Mouse (Mus musculus): Measurements from ENCODE around the gene Pak1. TPM values are rescaled to one million over a fixed set of nuclear protein-coding genes. Genes with fewer than 3 reads are reported as not detected.

The Pak1 gene
- total RNA-seq (2023) = 1.0 to 3.1 TPM (median 2.3 TPM) in 4 replicates

DNA sequence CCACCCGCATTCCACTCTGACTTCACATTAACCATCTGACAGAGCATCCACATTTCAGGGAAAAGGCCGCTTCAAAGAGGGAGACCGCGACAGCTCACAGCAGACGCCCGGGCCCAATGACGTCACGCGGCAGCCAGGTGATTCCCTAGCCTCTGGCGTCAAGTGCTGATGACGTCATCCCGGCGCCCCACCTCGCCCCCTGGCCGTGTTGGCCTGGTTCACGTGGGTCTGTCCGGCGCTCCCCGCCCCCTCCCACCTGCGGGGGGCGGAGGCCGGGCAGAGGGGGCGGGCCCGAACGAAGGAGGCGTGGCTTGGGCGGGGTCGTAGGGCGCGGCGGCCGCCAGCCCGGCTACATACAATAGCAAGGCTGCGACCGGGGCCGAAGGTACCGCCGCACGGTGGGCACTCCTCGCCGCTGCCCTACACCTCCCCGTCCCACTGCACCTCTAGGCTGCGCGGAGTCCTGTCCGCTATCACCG lies at the start of gene Pak1:
Pak1 (plus strand) TSS at position 352 of the 479 bp plus-strand sequence.

DNA sequence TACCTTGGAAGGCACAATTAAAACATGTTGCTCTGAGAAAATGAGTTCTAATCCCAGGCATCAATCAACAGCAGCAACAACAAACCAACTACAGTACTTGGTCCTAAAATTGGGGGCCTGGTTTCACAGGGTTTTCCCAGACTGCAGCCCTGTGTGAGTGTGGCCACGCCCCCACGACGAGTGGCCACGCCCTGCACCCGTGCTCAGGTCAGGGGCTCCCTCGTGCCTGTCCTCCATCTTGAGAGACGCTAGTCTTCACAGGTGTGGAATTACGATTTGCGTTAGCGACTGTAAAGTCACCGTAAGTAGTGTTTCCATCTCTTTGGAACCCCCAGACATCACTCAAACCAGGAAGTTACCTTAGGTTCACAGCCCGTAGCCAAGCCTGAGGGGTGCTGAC lies 131.4 kb downstream of the Pak1 start, which contains the start of gene Gdpd4:
Gdpd4 (plus strand) TSS at position 214 of the 400 bp plus-strand sequence.

Other genes with a start within 250 kb of the Pak1 start
- 7.7 to 11.3 TPM (median 10.0 TPM) in 4 replicates for gene Aamdc, start 209.0 kb upstream of the Pak1 start, total RNA-seq (2023)
- gene Rsf1, start 208.7 kb upstream of the Pak1 start, total RNA-seq (2023) = 77.0 to 82.8 TPM (median 79.8 TPM) in 4 replicates
- 49.7 to 51.4 TPM (median 50.8 TPM) in 4 replicates for gene Clns1a, start 91.9 kb upstream of the Pak1 start, total RNA-seq (2023)
- 0.28 to 1.3 TPM in 2 of 4 replicates, not detected in the others for gene Aqp11, start 50.3 kb upstream of the Pak1 start, total RNA-seq (2023)
- gene Gdpd4, start 131.4 kb downstream of the Pak1 start, total RNA-seq (2023) = not detected in 4 replicates

Data from B cell, adult 62 days (primary cell).